Mouse (Mus musculus) liver, postnatal 0 days (tissue): ENCODE results near the gene Sar1b. TPM values are rescaled to one million over a fixed set of nuclear protein-coding genes. Genes with fewer than 3 reads are reported as not detected.
"Not testable (repeated sequence)": the region's sequence is repeated elsewhere in the genome, so short reads cannot be mapped to it uniquely, and the experiment has no call there.

ENCODE experiments used
- ATAC-seq: fragments of 200-750 bp; cut with Nextera tagmentation; 2 replicates; pipeline ENCODE4 v1.8.0; 2017; ENCODE audit warnings: mild to moderate bottlenecking, moderate library complexity
- DNase-seq: peaks from one replicate; pipeline ENCODE4 v3.0.0-alpha.2; 2016
- H3K27ac ChIP-seq: fragments of 300-500 bp; sonication (generic); 2 replicates; pipeline ENCODE4 v1.5.1; 2014; ENCODE audit warnings: antibody characterized with exemption, moderate library complexity, mild to moderate bottlenecking, low read depth
- H3K27me3 ChIP-seq: fragments of 300-500 bp; sonication (generic); 2 replicates; pipeline ENCODE4 v1.6.1; 2014; ENCODE audit warnings: low read length, control low read depth, mixed read lengths; ENCODE audit not compliant: insufficient read depth
- H3K36me3 ChIP-seq: fragments of 300-500 bp; sonication (generic); replicated peaks from 2 replicates; pipeline ENCODE4 v1.6.1; 2014; ENCODE audit warnings: mild to moderate bottlenecking, control low read depth, low read length, moderate library complexity, mixed read lengths; ENCODE audit not compliant: insufficient read depth
- H3K4me1 ChIP-seq: fragments of 300-500 bp; sonication (generic); 2 replicates; pipeline ENCODE4 v1.6.1; 2014; ENCODE audit warnings: antibody characterized with exemption, mild to moderate bottlenecking, control low read depth; ENCODE audit not compliant: insufficient read depth
- H3K4me2 ChIP-seq: fragments of 300-500 bp; sonication (generic); 2 replicates; pipeline ENCODE4 v1.6.1; 2014; ENCODE audit warnings: low read depth, mild to moderate bottlenecking, low read length, moderate library complexity, mixed read lengths
- H3K4me3 ChIP-seq: fragments of 300-500 bp; sonication (generic); 2 replicates; pipeline ENCODE4 v1.5.1; 2014; ENCODE audit warnings: low read depth, low read length
- H3K9ac ChIP-seq: fragments of 300-500 bp; sonication (generic); replicated peaks from 2 replicates; pipeline ENCODE4 v1.6.1; 2014; ENCODE audit warnings: mild to moderate bottlenecking, moderate library complexity
- H3K9me3 ChIP-seq: fragments of 300-500 bp; sonication (generic); 2 replicates; pipeline ENCODE4 v1.6.1; 2016; ENCODE audit warnings: mild to moderate bottlenecking, control low read depth, low read length, mixed read lengths
- CTCF ChIP-seq: sonication (generic); IDR thresholded peaks from 2 replicates; pipeline ENCODE4 v1.5.1; 2016; ENCODE audit warnings: antibody characterized with exemption, low read depth
- EP300 ChIP-seq: IDR thresholded peaks from 2 replicates; pipeline ENCODE4 v1.6.1; 2016; ENCODE audit warnings: antibody characterized with exemption, low read depth, mild to moderate bottlenecking
- WGBS: fragments of 180-500 bp; shearing (Covaris S2); extraction: QIAGEN DNeasy Blood & Tissue Kit; methylation state at CpG from one replicate; pipeline ENCODE4 v1.1.7; 2014; ENCODE audit not compliant: insufficient replicate concordance; 5-methylcytosine and 5-hydroxymethylcytosine counted together
- polyA plus RNA-seq: library from polyadenylated mRNA; unstranded; fragments of >200 nt; fragmentation: Nextera tagmentation; extraction: Ambion mirVana; gene quantifications from 2 replicates; pipeline ENCODE4 v1.2.1, GENCODE M21; 2015

The Sar1b gene
- polyA plus RNA-seq, 1 experiment from 2014 or later = 204 TPM

- H3K4me2 ChIP-seq = peak overlapping the region; percentile 50
- DNase-seq (peak; percentile 34), ATAC-seq (peak; percentile 86)
- H3K27ac ChIP-seq = peak overlapping the region; percentile 95
- peaks cover 13% of the 10 kb centered on the region for H3K4me1 ChIP-seq
- 0 out of 2 replicates have a peak, but pooled peaks have one; percentile 14 for TF ChIP-seq EP300
- TF ChIP-seq CTCF = no peak
- H3K27me3 ChIP-seq = no peaks in the 10 kb centered on the region
- H3K9ac ChIP-seq = peak overlapping the region; percentile 53
- no peaks in the 10 kb centered on the region for H3K9me3 ChIP-seq
- no peaks in the 10 kb centered on the region for H3K36me3 ChIP-seq
- H3K4me3 ChIP-seq = no peak overlapping the region
- WGBS = 57% methylated on average over 5 of the region's 5 CpGs
These were observed 4.8 kb downstream of the Sar1b start for GRCm38 (mm10) chr11:51768296-51768695.

GRCm38 (mm10) chr11:51775507-51775906 lies 12.0 kb downstream of the Sar1b start:
- WGBS = 70% methylated on average over 3 of the region's 3 CpGs
- no peak overlapping the region for H3K4me3 ChIP-seq
- no peaks in the 10 kb centered on the region for H3K9me3 ChIP-seq
- TF ChIP-seq EP300 (no peak), CTCF (no peak)
- H3K4me1 ChIP-seq = peaks cover 6% of the 10 kb centered on the region; the same call in 1 of the 2 replicates
- H3K9ac ChIP-seq = no peak overlapping the region
- no peak overlapping the region for H3K27ac ChIP-seq
- H3K36me3 ChIP-seq = peaks cover 16% of the 10 kb centered on the region
- H3K4me2 ChIP-seq = no peak overlapping the region
- ATAC-seq (no peak), DNase-seq (no peak)
- no peaks in the 10 kb centered on the region for H3K27me3 ChIP-seq

GRCm38 (mm10) chr11:51777478-51777877 lies 14.0 kb downstream of the Sar1b start:
- WGBS = 71% methylated on average over 5 of the region's 5 CpGs
- Histone ChIP-seq H3K9ac (no peak overlapping the region), H3K27me3 (no peaks in the 10 kb centered on the region), H3K4me3 (no peak overlapping the region), H3K9me3 (no peaks in the 10 kb centered on the region), H3K4me1 (peaks cover 6% of the 10 kb centered on the region; the same call in 1 of the 2 replicates), H3K4me2 (0 out of 2 replicates have a peak overlapping the region, but pooled peaks have one; percentile 29), H3K36me3 (peaks cover 28% of the 10 kb centered on the region), H3K27ac (peak overlapping the region; percentile 72)
- DNase-seq (no peak), ATAC-seq (peak; percentile 66)
- TF ChIP-seq CTCF (no peak), EP300 (peak; percentile 44; the same call in 1 of the 2 replicates)

- H3K4me2 ChIP-seq = no peak overlapping the region
These were observed 17.3 kb downstream of the Sar1b start for GRCm38 (mm10) chr11:51780773-51781267.

GRCm38 (mm10) chr11:51782721-51783120 lies 19.2 kb downstream of the Sar1b start:
- WGBS = 87% methylated on average over 6 of the region's 6 CpGs
- Histone ChIP-seq H3K27ac (no peak overlapping the region), H3K9me3 (no peaks in the 10 kb centered on the region), H3K4me1 (no peaks in the 10 kb centered on the region), H3K9ac (no peak overlapping the region), H3K4me2 (no peak overlapping the region), H3K4me3 (no peak overlapping the region), H3K36me3 (peaks cover 62% of the 10 kb centered on the region), H3K27me3 (no peaks in the 10 kb centered on the region)
- ATAC-seq = no peak
- no peak for DNase-seq
- TF ChIP-seq EP300 = no peak
- TF ChIP-seq CTCF = no peak

More at GRCm38 (mm10) chr11:51780773-51781267, 17.3 kb downstream of the Sar1b start:
- no peak overlapping the region for H3K4me3 ChIP-seq
- H3K4me1 ChIP-seq = no peaks in the 10 kb centered on the region; the same call in 1 of the 2 replicates
- no peak for TF ChIP-seq EP300
- no peak overlapping the region for H3K9ac ChIP-seq
- H3K9me3 ChIP-seq = no peaks in the 10 kb centered on the region
- DNase-seq = no peak
- H3K27ac ChIP-seq = no peak overlapping the region
- H3K27me3 ChIP-seq = no peaks in the 10 kb centered on the region
- WGBS = 78% methylated on average over 9 of the region's 9 CpGs
- no peak for ATAC-seq
- peaks cover 49% of the 10 kb centered on the region for H3K36me3 ChIP-seq

- H3K27me3 ChIP-seq = no peaks in the 10 kb centered on the region
- no peak for TF ChIP-seq EP300
- peak; percentile 88 for TF ChIP-seq CTCF
- H3K27ac ChIP-seq = no peak overlapping the region
- H3K9me3 ChIP-seq = no peaks in the 10 kb centered on the region
- DNase-seq = peak; percentile 84
- H3K4me1 ChIP-seq = no peaks in the 10 kb centered on the region
- no peak overlapping the region for H3K4me2 ChIP-seq
- H3K36me3 ChIP-seq = peaks cover 61% of the 10 kb centered on the region
- H3K9ac ChIP-seq = no peak overlapping the region
- 90% methylated on average over 6 of the region's 6 CpGs for WGBS
- no peak overlapping the region for H3K4me3 ChIP-seq
- no peak for ATAC-seq
These were observed 22.4 kb downstream of the Sar1b start for GRCm38 (mm10) chr11:51785926-51786325.

GRCm38 (mm10) chr11:51789735-51790134 lies 26.2 kb downstream of the Sar1b start:
- not testable (repeated sequence) for H3K27me3 ChIP-seq, H3K4me2 ChIP-seq, H3K4me1 ChIP-seq, ATAC-seq, H3K4me3 ChIP-seq, H3K27ac ChIP-seq, H3K9me3 ChIP-seq, DNase-seq, H3K9ac ChIP-seq
- H3K36me3 ChIP-seq = peaks cover 52% of the 10 kb centered on the region
- WGBS = 86% methylated on average over 4 of the region's 4 CpGs
- TF ChIP-seq CTCF = peak; percentile 29
